Mouse (Mus musculus): Measurements from ENCODE around the gene Mok.
"Not testable (repeated sequence)": the region's sequence is repeated elsewhere in the genome, so short reads cannot be mapped to it uniquely, and the experiment has no call there.

The Mok gene

GRCm38 (mm10) chr12:110870107-110870506 is 29.4 kb upstream of the Mok start:
- no peak overlapping the region for H3K4me3 ChIP-seq (replicated peaks; ENCODE audit: low read length)
- no peak for TF ChIP-seq NANOG (IDR thresholded peaks at IDR 0.05; ENCODE audit: borderline replicate concordance, low read length)
- no peak for TF ChIP-seq CTCF (conservative IDR thresholded peaks at IDR 0.05; ENCODE audit: low read length)
- no peak for TF ChIP-seq POU5F1 (IDR thresholded peaks at IDR 0.05; ENCODE audit: borderline replicate concordance, low read length)

DNA sequence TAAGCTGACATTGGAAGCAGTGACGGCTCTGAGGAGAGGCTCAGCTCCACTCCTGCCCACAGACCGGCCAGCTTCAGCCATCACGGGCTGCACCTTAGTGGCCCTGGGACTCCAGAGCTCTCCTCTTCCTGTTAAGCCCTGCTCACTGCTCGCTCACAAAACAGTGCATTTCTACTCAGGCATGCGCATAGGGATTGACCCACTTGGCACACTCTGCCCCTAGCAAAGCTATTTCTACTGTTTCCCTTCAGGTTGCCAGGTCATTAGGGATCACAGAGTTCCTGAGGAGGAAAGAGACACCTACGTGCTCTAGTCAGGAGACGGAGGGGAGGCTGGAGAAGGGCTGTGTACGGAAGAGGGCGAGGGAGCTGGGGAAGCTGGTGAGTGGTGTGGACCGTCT is 25.2 kb upstream of the Mok start:
- TF ChIP-seq POU5F1 (IDR thresholded peaks at IDR 0.05; ENCODE audit: borderline replicate concordance, low read length) (no peak), CTCF (conservative IDR thresholded peaks at IDR 0.05; ENCODE audit: low read length) (no peak), NANOG (IDR thresholded peaks at IDR 0.05; ENCODE audit: borderline replicate concordance, low read length) (no peak)
- H3K4me1 ChIP-seq (replicated peaks; ENCODE audit: low read depth, low read length), result peaks cover 24% of the 10 kb centered on the region
- peaks cover 84% of the 10 kb centered on the region for H3K36me3 ChIP-seq (ENCODE audit: insufficient read depth, low read length)
- H3K4me3 ChIP-seq (replicated peaks; ENCODE audit: low read length), result no peak overlapping the region
- H3K27me3 ChIP-seq (ENCODE audit: insufficient read depth, low read length), result no peaks in the 10 kb centered on the region
- H3K9me3 ChIP-seq (ENCODE audit: low read length), result no peaks in the 10 kb centered on the region

More at GRCm38 (mm10) chr12:110870107-110870506, 29.4 kb upstream of the Mok start:
- no peaks in the 10 kb centered on the region for H3K9me3 ChIP-seq (ENCODE audit: low read length)
- H3K27me3 ChIP-seq (ENCODE audit: insufficient read depth, low read length), result no peaks in the 10 kb centered on the region
- H3K4me1 ChIP-seq (replicated peaks; ENCODE audit: low read depth, low read length), result peaks cover 3% of the 10 kb centered on the region
- H3K36me3 ChIP-seq (ENCODE audit: insufficient read depth, low read length), result peaks cover 91% of the 10 kb centered on the region

DNA sequence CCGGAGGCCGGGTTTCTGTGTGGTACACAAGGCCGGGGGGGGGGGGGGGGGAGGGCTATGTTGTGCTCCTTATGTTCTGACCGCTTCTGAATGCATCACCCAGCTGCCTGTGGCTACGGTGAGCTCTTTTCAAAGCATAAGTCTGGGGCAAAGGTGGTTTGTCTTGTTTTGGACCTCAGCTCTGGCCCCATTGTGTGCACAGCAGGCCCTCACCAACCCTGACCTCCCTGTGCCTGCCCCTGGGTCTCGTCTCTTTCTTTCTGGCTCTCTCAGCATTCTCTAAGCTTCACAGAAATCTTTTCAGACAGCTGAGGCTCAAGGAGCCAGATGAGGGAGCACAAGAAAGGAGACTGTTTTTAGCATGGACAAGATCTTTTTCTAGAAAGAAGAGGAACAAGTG is 24.8 kb upstream of the Mok start:
- Histone ChIP-seq H3K36me3 (ENCODE audit: insufficient read depth, low read length) (peaks cover 80% of the 10 kb centered on the region), H3K9me3 (ENCODE audit: low read length) (no peaks in the 10 kb centered on the region), H3K27me3 (ENCODE audit: insufficient read depth, low read length) (no peaks in the 10 kb centered on the region), H3K4me1 (replicated peaks; ENCODE audit: low read depth, low read length) (peaks cover 25% of the 10 kb centered on the region), H3K4me3 (replicated peaks; ENCODE audit: low read length) (no peak overlapping the region)
- no peak for TF ChIP-seq POU5F1 (IDR thresholded peaks at IDR 0.05; ENCODE audit: borderline replicate concordance, low read length)
- no peak for TF ChIP-seq NANOG (IDR thresholded peaks at IDR 0.05; ENCODE audit: borderline replicate concordance, low read length)
- no peak for TF ChIP-seq CTCF (conservative IDR thresholded peaks at IDR 0.05; ENCODE audit: low read length)

- peaks cover 40% of the 10 kb centered on the region for H3K4me1 ChIP-seq (replicated peaks; ENCODE audit: low read depth, low read length)
- peaks cover 74% of the 10 kb centered on the region for H3K36me3 ChIP-seq (ENCODE audit: insufficient read depth, low read length)
- H3K4me3 ChIP-seq (replicated peaks; ENCODE audit: low read length), result no peak overlapping the region
- no peak for TF ChIP-seq CTCF (conservative IDR thresholded peaks at IDR 0.05; ENCODE audit: low read length)
- no peak for TF ChIP-seq NANOG (IDR thresholded peaks at IDR 0.05; ENCODE audit: borderline replicate concordance, low read length)
- TF ChIP-seq POU5F1 (IDR thresholded peaks at IDR 0.05; ENCODE audit: borderline replicate concordance, low read length), result no peak
- H3K27me3 ChIP-seq (ENCODE audit: insufficient read depth, low read length), result no peaks in the 10 kb centered on the region
- H3K9me3 ChIP-seq (ENCODE audit: low read length), result no peaks in the 10 kb centered on the region
These were observed 23.3 kb upstream of the Mok start for GRCm38 (mm10) chr12:110864008-110864407.

DNA sequence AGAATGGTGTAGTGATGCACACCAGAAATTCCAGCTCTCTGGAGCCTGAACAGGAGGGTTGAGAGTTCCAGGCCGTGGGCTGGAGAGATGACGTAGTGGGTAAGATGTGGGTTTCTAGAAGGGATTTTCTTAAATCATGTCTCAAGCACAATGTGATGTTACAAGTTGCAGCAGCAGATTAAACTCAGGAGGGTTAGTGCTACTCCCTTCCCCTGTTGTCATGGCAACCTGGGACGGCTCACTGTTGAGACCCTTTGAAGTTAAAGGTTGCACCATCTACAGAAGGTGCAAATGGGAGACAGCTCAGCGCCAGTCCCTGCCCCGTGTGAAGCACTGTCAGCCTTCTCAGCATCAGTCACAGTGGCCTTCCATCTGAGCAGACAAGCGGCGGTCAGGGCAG is 20.5 kb upstream of the Mok start:
- TF ChIP-seq NANOG (IDR thresholded peaks at IDR 0.05; ENCODE audit: borderline replicate concordance, low read length) (no peak), POU5F1 (IDR thresholded peaks at IDR 0.05; ENCODE audit: borderline replicate concordance, low read length) (no peak)
- no peaks in the 10 kb centered on the region for H3K9me3 ChIP-seq (ENCODE audit: low read length)
- H3K4me3 ChIP-seq (replicated peaks; ENCODE audit: low read length), result peak overlapping the region; percentile 41

DNA sequence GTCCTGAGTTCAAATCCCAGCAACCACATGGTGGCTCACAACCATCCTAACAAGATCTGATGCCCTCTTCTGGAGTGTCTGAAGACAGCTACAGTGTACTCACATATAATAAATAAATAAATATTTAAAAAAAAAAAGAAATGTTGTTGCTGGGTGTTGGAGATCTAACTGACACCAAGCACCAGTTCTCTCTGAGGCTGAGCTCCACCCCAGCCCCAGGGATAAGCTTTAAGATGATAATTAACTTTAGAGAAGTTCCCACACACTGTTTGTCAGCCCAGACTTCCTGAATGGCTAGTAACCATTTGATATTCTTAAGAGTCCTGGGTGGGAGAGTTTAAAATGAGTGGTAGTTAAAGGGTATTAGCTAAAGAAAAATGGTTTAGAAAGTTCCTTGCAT is 19.6 kb upstream of the Mok start:
- H3K4me1 ChIP-seq (replicated peaks; ENCODE audit: low read depth, low read length), result peaks cover 68% of the 10 kb centered on the region
- no peaks in the 10 kb centered on the region for H3K9me3 ChIP-seq (ENCODE audit: low read length)
- no peaks in the 10 kb centered on the region for H3K27me3 ChIP-seq (ENCODE audit: insufficient read depth, low read length)
- H3K4me3 ChIP-seq (replicated peaks; ENCODE audit: low read length), result peak overlapping the region; percentile 41; the same call in 1 of the 2 replicates
- H3K36me3 ChIP-seq (ENCODE audit: insufficient read depth, low read length), result peaks cover 54% of the 10 kb centered on the region
- TF ChIP-seq CTCF (conservative IDR thresholded peaks at IDR 0.05; ENCODE audit: low read length), result no peak
- no peak for TF ChIP-seq NANOG (IDR thresholded peaks at IDR 0.05; ENCODE audit: borderline replicate concordance, low read length)
- TF ChIP-seq POU5F1 (IDR thresholded peaks at IDR 0.05; ENCODE audit: borderline replicate concordance, low read length), result no peak

More for the DNA sequence above, 20.5 kb upstream of the Mok start:
- Histone ChIP-seq H3K27me3 (ENCODE audit: insufficient read depth, low read length) (no peaks in the 10 kb centered on the region), H3K4me1 (replicated peaks; ENCODE audit: low read depth, low read length) (peaks cover 60% of the 10 kb centered on the region), H3K36me3 (ENCODE audit: insufficient read depth, low read length) (peaks cover 53% of the 10 kb centered on the region)

DNA sequence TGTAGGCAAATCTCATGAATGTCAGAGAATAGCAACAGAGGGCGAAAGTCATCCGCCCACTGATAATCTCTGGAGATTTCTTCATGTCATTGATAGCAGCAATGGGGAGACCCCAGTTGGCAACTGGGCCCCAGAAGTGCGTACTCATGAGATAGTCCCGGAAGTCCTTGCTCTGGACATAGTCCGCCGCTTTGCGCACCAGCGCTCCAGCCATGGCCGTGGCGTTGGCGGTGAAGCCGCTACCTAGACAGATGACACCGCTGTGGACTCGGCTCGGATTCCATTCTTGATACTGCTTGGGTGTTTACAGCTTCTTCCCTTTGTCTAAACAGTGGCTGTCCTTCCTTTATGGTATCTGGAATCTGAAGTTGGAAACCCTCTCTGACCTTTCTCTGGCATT is 17.9 kb upstream of the Mok start:
- Histone ChIP-seq H3K4me3 (replicated peaks; ENCODE audit: low read length) (peak overlapping the region; percentile 45), H3K4me1 (replicated peaks; ENCODE audit: low read depth, low read length) (peaks cover 83% of the 10 kb centered on the region), H3K36me3 (ENCODE audit: insufficient read depth, low read length) (peaks cover 44% of the 10 kb centered on the region)
- H3K9me3 ChIP-seq (ENCODE audit: low read length); H3K27me3 ChIP-seq (ENCODE audit: insufficient read depth, low read length): not testable (repeated sequence)

GRCm38 (mm10) chr12:110857196-110857595 is 16.5 kb upstream of the Mok start:
- H3K4me1 ChIP-seq (replicated peaks; ENCODE audit: low read depth, low read length), result peaks cover 86% of the 10 kb centered on the region
- no peaks in the 10 kb centered on the region for H3K27me3 ChIP-seq (ENCODE audit: insufficient read depth, low read length)
- peak overlapping the region; percentile 20; the same call in 1 of the 2 replicates for H3K4me3 ChIP-seq (replicated peaks; ENCODE audit: low read length)
- TF ChIP-seq POU5F1 (IDR thresholded peaks at IDR 0.05; ENCODE audit: borderline replicate concordance, low read length), result no peak
- TF ChIP-seq NANOG (IDR thresholded peaks at IDR 0.05; ENCODE audit: borderline replicate concordance, low read length), result no peak
- no peak for TF ChIP-seq CTCF (conservative IDR thresholded peaks at IDR 0.05; ENCODE audit: low read length)
- H3K36me3 ChIP-seq (ENCODE audit: insufficient read depth, low read length), result peaks cover 41% of the 10 kb centered on the region
- no peaks in the 10 kb centered on the region for H3K9me3 ChIP-seq (ENCODE audit: low read length)
